ENCODE assay signal across 11 mouse cellular contexts in genomic region chr8:61985703-61986475, GRCm38 (mm10). TPM values are rescaled to one million over a fixed set of nuclear protein-coding genes. Genes with fewer than 3 reads are reported as not detected.
DNase-seq lines count a peak whose midpoint lies in the region; ATAC-seq and TF ChIP-seq lines count a peak whose summit lies in the region.
"Had no signal": no experiment of that assay in that cellular context is flagged by ENCODE, and none has a peak within 500 bp of the region (broad histone marks: within the 10 kb centered on the region; RNA-seq: fewer than 3 reads in every experiment).

No protein-coding gene starts in this region.

- no peaks in the 10 kb centered on the region for H3K27me3 ChIP-seq in intestine, embryonic 16.5 days (replicated peaks; ENCODE audit: control insufficient read depth, insufficient read depth, low read length)
- H3K27me3 ChIP-seq in intestine, postnatal 0 days (replicated peaks; ENCODE audit: control insufficient read depth, insufficient read depth, low read length) = no peaks in the 10 kb centered on the region
- H3K27me3 ChIP-seq in heart, embryonic 10.5 days (ENCODE audit: insufficient read depth, poor library complexity, severe bottlenecking) = no peaks in the 10 kb centered on the region
- H3K27me3 ChIP-seq in kidney, embryonic 16.5 days (ENCODE audit: insufficient read depth, low read length) = no peaks in the 10 kb centered on the region
- H3K27me3 ChIP-seq in thymus, adult 2 months (ENCODE audit: control insufficient read depth, insufficient read depth, low read length) = no peaks in the 10 kb centered on the region

- peak; percentile 18; the same call in 1 of the 2 replicates for ATAC-seq in intestine, embryonic 16.5 days
- ATAC-seq in intestine, postnatal 0 days = no peak
- peak; percentile 92 for ATAC-seq in kidney, embryonic 16.5 days (ENCODE audit: low FRiP score, low TSS enrichment)
- ATAC-seq: liver, postnatal 0 days had no signal

- no peak for TF ChIP-seq POLR2A in thymus, adult 2 months (IDR thresholded peaks at IDR 0.05; ENCODE audit: control insufficient read depth, extremely low read depth, insufficient read depth, low read length, poor library complexity)

- 30% methylated on average over 6 of the region's 6 CpGs for WGBS in intestine, embryonic 16.5 days
- 36% methylated on average over 6 of the region's 6 CpGs for WGBS in intestine, postnatal 0 days
- 38% methylated on average over 6 of the region's 6 CpGs for WGBS in heart, embryonic 10.5 days
- 25% methylated on average over 6 of the region's 6 CpGs for WGBS in kidney, embryonic 16.5 days
- WGBS in thymus, adult 2 months = 91% methylated on average over 6 of the region's 6 CpGs

- no peak overlapping the region for H3K27ac ChIP-seq in intestine, embryonic 16.5 days (ENCODE audit: low read length)
- H3K27ac ChIP-seq in intestine, postnatal 0 days (ENCODE audit: low read depth, low read length) = no peak overlapping the region
- peak overlapping the region; percentile 23; the same call in 1 of the 2 replicates for H3K27ac ChIP-seq in heart, embryonic 10.5 days
- H3K27ac ChIP-seq in kidney, embryonic 16.5 days (ENCODE audit: low read length) = peak overlapping the region; percentile 70
- no peak overlapping the region for H3K27ac ChIP-seq in thymus, adult 2 months (ENCODE audit: control insufficient read depth, insufficient read depth, low read length)

- no peaks in the 10 kb centered on the region for H3K36me3 ChIP-seq in intestine, embryonic 16.5 days (ENCODE audit: control insufficient read depth, insufficient read depth, low read length)
- H3K36me3 ChIP-seq in intestine, postnatal 0 days (ENCODE audit: control insufficient read depth, insufficient read depth) = no peaks in the 10 kb centered on the region; the same call in 1 of the 2 replicates
- no peaks in the 10 kb centered on the region for H3K36me3 ChIP-seq in heart, embryonic 10.5 days
- no peaks in the 10 kb centered on the region for H3K36me3 ChIP-seq in kidney, embryonic 16.5 days (ENCODE audit: insufficient read depth, low read length)
- H3K36me3 ChIP-seq in thymus, adult 2 months (ENCODE audit: control insufficient read depth, insufficient read depth, low read length) = no peaks in the 10 kb centered on the region

- H3K4me3 ChIP-seq in intestine, embryonic 16.5 days (ENCODE audit: low read length) = no peak overlapping the region
- no peak overlapping the region for H3K4me3 ChIP-seq in intestine, postnatal 0 days (ENCODE audit: low read depth, low read length)
- H3K4me3 ChIP-seq in heart, embryonic 10.5 days = no peak overlapping the region
- no peak overlapping the region for H3K4me3 ChIP-seq in kidney, embryonic 16.5 days (ENCODE audit: low read length)
- no peak overlapping the region for H3K4me3 ChIP-seq in thymus, adult 2 months (ENCODE audit: control insufficient read depth, insufficient read depth, low read length)

- H3K4me2 ChIP-seq in intestine, embryonic 16.5 days (ENCODE audit: low read depth, low read length) = no peak overlapping the region
- no peak overlapping the region for H3K4me2 ChIP-seq in intestine, postnatal 0 days (replicated peaks; ENCODE audit: low read depth)
- H3K4me2 ChIP-seq in kidney, embryonic 16.5 days (replicated peaks; ENCODE audit: low read depth, low read length) = no peak overlapping the region

- H3K9ac ChIP-seq in intestine, embryonic 16.5 days (ENCODE audit: low read depth, low read length) = no peak overlapping the region
- H3K9ac ChIP-seq in intestine, postnatal 0 days (ENCODE audit: low read depth, low read length) = no peak overlapping the region
- H3K9ac ChIP-seq in kidney, embryonic 16.5 days (replicated peaks; ENCODE audit: low read length) = no peak overlapping the region
- H3K9ac ChIP-seq: liver, postnatal 0 days had no signal

- DNase-seq in adrenal gland, adult 2 months = peak; percentile 63
- DNase-seq in heart, embryonic 10.5 days (ENCODE audit: low spot score) = peak; percentile 76
- no peak for DNase-seq in thymus, adult 2 months
- DNase-seq in right cerebral cortex, adult 18-20 months = no peak
- DNase-seq in layer of hippocampus, adult 11-12 months (ENCODE audit: low spot score) = no peak
- DNase-seq: left cerebral cortex, postnatal 4 days; liver, postnatal 0 days; right cerebral cortex, postnatal 14 days had no signal

- H3K4me1 ChIP-seq in intestine, embryonic 16.5 days (ENCODE audit: control insufficient read depth, insufficient read depth, low read length) = no peaks in the 10 kb centered on the region
- H3K4me1 ChIP-seq in intestine, postnatal 0 days (replicated peaks; ENCODE audit: control insufficient read depth, insufficient read depth, low read length) = no peaks in the 10 kb centered on the region
- H3K4me1 ChIP-seq in heart, embryonic 10.5 days = peaks cover 5% of the 10 kb centered on the region; the same call in 1 of the 2 replicates
- H3K4me1 ChIP-seq in kidney, embryonic 16.5 days (ENCODE audit: insufficient read depth, low read length) = peaks cover 7% of the 10 kb centered on the region
- no peaks in the 10 kb centered on the region for H3K4me1 ChIP-seq in thymus, adult 2 months (replicated peaks; ENCODE audit: control insufficient read depth, insufficient read depth, low read length)

- TF ChIP-seq CTCF in intestine, postnatal 0 days (IDR thresholded peaks at IDR 0.05; ENCODE audit: low read depth) = no peak
- TF ChIP-seq CTCF in thymus, adult 2 months (IDR thresholded peaks at IDR 0.05; ENCODE audit: borderline replicate concordance, control insufficient read depth, extremely low read depth, insufficient read depth, low read length, poor library complexity) = no peak

- H3K9me3 ChIP-seq in intestine, embryonic 16.5 days (ENCODE audit: control insufficient read depth, low read length) = no peaks in the 10 kb centered on the region
- H3K9me3 ChIP-seq in intestine, postnatal 0 days (ENCODE audit: control insufficient read depth) = no peaks in the 10 kb centered on the region
- H3K9me3 ChIP-seq in heart, embryonic 10.5 days = no peaks in the 10 kb centered on the region
- H3K9me3 ChIP-seq in kidney, embryonic 16.5 days (ENCODE audit: low read length) = no peaks in the 10 kb centered on the region

RNA-seq across cellular contexts. Expression of gene Ddx60, which starts 58.0 kb away (rescaled TPM):
- polyA plus RNA-seq in intestine, embryonic 16.5 days (2015; fragmentation: Nextera tagmentation; extraction: Ambion mirVana) = 0.64 and 1.1 TPM in 2 replicates
- polyA plus RNA-seq in intestine, postnatal 0 days (2015; fragmentation: Nextera tagmentation; extraction: Ambion mirVana) = 44.8 and 47.9 TPM in 2 replicates
- 1 to 10 TPM; 3.1 to 3.8 TPM for total RNA-seq in adrenal gland, adult 2 months (2021)
- 0.41 and 1.0 TPM in 2 replicates for polyA plus RNA-seq in adrenal gland, adult 2 months (2012; rRNA removed)
- polyA plus RNA-seq in heart, embryonic 10.5 days (2016; fragmentation: Nextera tagmentation; extraction: Ambion mirVana) = 0.57 and 2.0 TPM in 2 replicates
- 0.40 and 0.44 TPM in 2 replicates for polyA plus RNA-seq in kidney, embryonic 16.5 days (2015; fragmentation: Nextera tagmentation; extraction: Ambion mirVana)
- polyA plus RNA-seq in thymus, adult 2 months (2012; rRNA removed) = 1.8 and 2.3 TPM in 2 replicates

Comparison
In these comparisons a context has a peak if more than half of its experiments do, and no peak if none do; other contexts are left out.
1. RNA of gene Ddx60, which starts 58.0 kb away (polyA plus RNA-seq): 44.8 to 47.9 TPM in intestine, postnatal 0 days; 1.8 to 2.3 TPM in thymus, adult 2 months, 0.64 to 1.1 TPM in intestine, embryonic 16.5 days, 0.41 to 1.0 TPM in adrenal gland, adult 2 months, 0.57 to 2.0 TPM in heart, embryonic 10.5 days and 0.40 to 0.44 TPM in kidney, embryonic 16.5 days; every median in the first group is over 10 times any median in the second.
2. H3K27ac ChIP-seq: peak in heart, embryonic 10.5 days (single experiment) and kidney, embryonic 16.5 days (single experiment); none in intestine, embryonic 16.5 days (single experiment), intestine, postnatal 0 days (single experiment) and thymus, adult 2 months (single experiment).
3. DNase-seq: peak in adrenal gland, adult 2 months (single experiment) and heart, embryonic 10.5 days (single experiment); none in thymus, adult 2 months (single experiment), right cerebral cortex, adult 18-20 months (single experiment) and layer of hippocampus, adult 11-12 months (single experiment).